Mouse (Mus musculus) kidney, postnatal 14 days (tissue): ENCODE data around the gene Dhrs3.

Source experiments
- DNase-seq: peaks from one replicate; pipeline ENCODE4 v3.0.0; 2022; ENCODE audit warnings: mixed read lengths

Dhrs3 gene

GRCm38 (mm10) chr4:144975505-144975904 lies 82.9 kb downstream of the Dhrs3 start:
- no peak for DNase-seq

GRCm38 (mm10) chr4:144977057-144977456 lies 84.4 kb downstream of the Dhrs3 start:
- no peak for DNase-seq
